Comparison of ENCODE assay signal across 18 mouse cellular contexts in genomic region chr10:102074541-102075398, GRCm38 (mm10).
DNase-seq lines count a peak whose midpoint lies in the region; ATAC-seq and TF ChIP-seq lines count a peak whose summit lies in the region.
"Had no signal": no experiment of that assay in that cellular context is flagged by ENCODE, and none has a peak within 500 bp of the region (broad histone marks: within the 10 kb centered on the region; RNA-seq: fewer than 3 reads in every experiment).

No protein-coding gene starts in this region.

- ATAC-seq in forebrain, embryonic 13.5 days: peak; percentile 53; the same call in 1 of the 2 replicates
- 0 out of 2 replicates have a peak, but pooled peaks have one; percentile 36 for ATAC-seq in hindbrain, embryonic 13.5 days (ENCODE audit: low FRiP score)
- no peak for ATAC-seq in midbrain, embryonic 14.5 days (ENCODE audit: low FRiP score, low TSS enrichment)
- no peak for ATAC-seq in megakaryocyte, adult 5-6 weeks (ENCODE audit: poor library complexity, severe bottlenecking)
- no peak for ATAC-seq in kidney, embryonic 16.5 days (ENCODE audit: low FRiP score, low TSS enrichment)
- ATAC-seq: intestine, embryonic 15.5 days had no signal

- no peak for TF ChIP-seq RAD21 in MEL (IDR thresholded peaks at IDR 0.05; ENCODE audit: low read depth, low read length)

- H3K79me2 ChIP-seq in MEL (ENCODE audit: control insufficient read depth, insufficient read depth, low read length, poor library complexity): no peaks in the 10 kb centered on the region

- H3K4me3 ChIP-seq in forebrain, embryonic 13.5 days: no peak overlapping the region
- no peak overlapping the region for H3K4me3 ChIP-seq in forebrain, embryonic 10.5 days
- no peak overlapping the region for H3K4me3 ChIP-seq in MEL (ENCODE audit: control insufficient read depth in 1 of 2, insufficient read depth in 1 of 2, low read depth in 2 of 2, low read length in 2 of 2)
- H3K4me3 ChIP-seq in hindbrain, embryonic 13.5 days: no peak overlapping the region
- H3K4me3 ChIP-seq in midbrain, embryonic 14.5 days (replicated peaks; ENCODE audit: low read depth, low read length): no peak overlapping the region
- H3K4me3 ChIP-seq in kidney, embryonic 16.5 days (ENCODE audit: low read length): no peak overlapping the region
- H3K4me3 ChIP-seq: embryonic facial prominence, embryonic 12.5 days; intestine, embryonic 15.5 days; liver, embryonic 13.5 days; lung, embryonic 15.5 days had no signal

- no peak overlapping the region for H3K9ac ChIP-seq in forebrain, embryonic 13.5 days
- H3K9ac ChIP-seq in MEL (ENCODE audit: control insufficient read depth, low read depth, low read length, poor library complexity, severe bottlenecking): no peak overlapping the region
- no peak overlapping the region for H3K9ac ChIP-seq in hindbrain, embryonic 13.5 days
- no peak overlapping the region for H3K9ac ChIP-seq in midbrain, embryonic 14.5 days (replicated peaks; ENCODE audit: low read length)
- H3K9ac ChIP-seq in kidney, embryonic 16.5 days (replicated peaks; ENCODE audit: low read length): no peak overlapping the region
- H3K9ac ChIP-seq: embryonic facial prominence, embryonic 12.5 days; intestine, embryonic 15.5 days; liver, embryonic 13.5 days; lung, embryonic 15.5 days had no signal

- no peaks in the 10 kb centered on the region for H3K9me3 ChIP-seq in forebrain, embryonic 13.5 days (replicated peaks)
- H3K9me3 ChIP-seq in forebrain, embryonic 10.5 days: no peaks in the 10 kb centered on the region
- H3K9me3 ChIP-seq in MEL (replicated peaks; ENCODE audit: insufficient read depth, low read length): no peaks in the 10 kb centered on the region
- H3K9me3 ChIP-seq in hindbrain, embryonic 13.5 days: no peaks in the 10 kb centered on the region
- no peaks in the 10 kb centered on the region for H3K9me3 ChIP-seq in midbrain, embryonic 14.5 days (ENCODE audit: control insufficient read depth, low read length)
- no peaks in the 10 kb centered on the region for H3K9me3 ChIP-seq in kidney, embryonic 16.5 days (ENCODE audit: low read length)
- H3K9me3 ChIP-seq: embryonic facial prominence, embryonic 12.5 days; intestine, embryonic 15.5 days; liver, embryonic 13.5 days; lung, embryonic 15.5 days had no signal

- H3K27me3 ChIP-seq in forebrain, embryonic 13.5 days: no peaks in the 10 kb centered on the region
- H3K27me3 ChIP-seq in forebrain, embryonic 10.5 days (ENCODE audit: poor library complexity, severe bottlenecking): no peaks in the 10 kb centered on the region
- H3K27me3 ChIP-seq in MEL (ENCODE audit: control insufficient read depth in 1 of 2, insufficient read depth in 2 of 2, low read length in 2 of 2): no peaks in the 10 kb centered on the region
- no peaks in the 10 kb centered on the region for H3K27me3 ChIP-seq in hindbrain, embryonic 13.5 days
- no peaks in the 10 kb centered on the region for H3K27me3 ChIP-seq in midbrain, embryonic 14.5 days (ENCODE audit: control insufficient read depth, insufficient read depth, low read length)
- H3K27me3 ChIP-seq in kidney, embryonic 16.5 days (ENCODE audit: insufficient read depth, low read length): no peaks in the 10 kb centered on the region
- H3K27me3 ChIP-seq: embryonic facial prominence, embryonic 12.5 days; intestine, embryonic 15.5 days; liver, embryonic 13.5 days; lung, embryonic 15.5 days had no signal

- no peak; a peak in 1 of 4 replicates for TF ChIP-seq EP300 in MEL (IDR thresholded peaks at IDR 0.05; ENCODE audit: low read depth in 1 of 2, low read length in 2 of 2)

- no peak for TF ChIP-seq POLR2A in MEL (IDR thresholded peaks at IDR 0.05; ENCODE audit: control insufficient read depth in 1 of 2, insufficient read depth in 1 of 2, low read depth in 1 of 2, low read length in 2 of 2, poor library complexity in 1 of 2)

- TF ChIP-seq CTCF in MEL (IDR thresholded peaks at IDR 0.05 in 2 of 3, conservative IDR thresholded peaks at IDR 0.05 in 1 of 3; ENCODE audit: control insufficient read depth in 1 of 3, insufficient read depth in 1 of 3, low read depth in 2 of 3, low read length in 3 of 3, poor library complexity in 1 of 3, severe bottlenecking in 1 of 3): no peak

- DNase-seq in forebrain, embryonic 10.5 days (ENCODE audit: extremely low spot score, low spot score): no peak
- DNase-seq in MEL (ENCODE audit: low read depth, low spot score): peak; percentile 13
- peak; percentile 32 for DNase-seq in midbrain, embryonic 14.5 days
- DNase-seq in cerebellum, adult 18-20 months: no peak
- DNase-seq: adrenal gland, postnatal 36 days; cerebellum, adult 9-11 months; layer of hippocampus, postnatal 36 days; left cerebral cortex, postnatal 4 days; liver, embryonic 13.5 days; right cerebral cortex, postnatal 25 days had no signal

- peaks cover 12% of the 10 kb centered on the region for H3K4me1 ChIP-seq in forebrain, embryonic 13.5 days
- peaks cover 8% of the 10 kb centered on the region for H3K4me1 ChIP-seq in forebrain, embryonic 10.5 days
- H3K4me1 ChIP-seq in MEL (ENCODE audit: control insufficient read depth in 1 of 2, insufficient read depth in 2 of 2, low read length in 2 of 2): no peaks in the 10 kb centered on the region
- 0 out of 2 replicates have a peak, but pooled peaks cover 3% of the 10 kb centered on the region for H3K4me1 ChIP-seq in hindbrain, embryonic 13.5 days (replicated peaks)
- 0 out of 2 replicates have a peak, but pooled peaks cover 4% of the 10 kb centered on the region for H3K4me1 ChIP-seq in midbrain, embryonic 14.5 days (ENCODE audit: control insufficient read depth, insufficient read depth, low read length)
- H3K4me1 ChIP-seq in kidney, embryonic 16.5 days (ENCODE audit: insufficient read depth, low read length): no peaks in the 10 kb centered on the region
- H3K4me1 ChIP-seq: embryonic facial prominence, embryonic 12.5 days; intestine, embryonic 15.5 days; liver, embryonic 13.5 days; lung, embryonic 15.5 days had no signal

- no peak overlapping the region for H3K27ac ChIP-seq in forebrain, embryonic 13.5 days
- H3K27ac ChIP-seq in forebrain, embryonic 10.5 days: no peak overlapping the region
- H3K27ac ChIP-seq in MEL (ENCODE audit: control insufficient read depth, low read depth, low read length): no peak overlapping the region
- H3K27ac ChIP-seq in hindbrain, embryonic 13.5 days: no peak overlapping the region
- 0 out of 2 replicates have a peak overlapping the region, but pooled peaks have one; percentile 26 for H3K27ac ChIP-seq in midbrain, embryonic 14.5 days (replicated peaks; ENCODE audit: low read depth, low read length)
- H3K27ac ChIP-seq in kidney, embryonic 16.5 days (ENCODE audit: low read length): no peak overlapping the region
- H3K27ac ChIP-seq: embryonic facial prominence, embryonic 12.5 days; intestine, embryonic 15.5 days; liver, embryonic 13.5 days; lung, embryonic 15.5 days had no signal

- H3K4me2 ChIP-seq in forebrain, embryonic 13.5 days: no peak overlapping the region
- H3K4me2 ChIP-seq in hindbrain, embryonic 13.5 days: no peak overlapping the region
- H3K4me2 ChIP-seq in midbrain, embryonic 14.5 days (ENCODE audit: low read length): no peak overlapping the region
- no peak overlapping the region for H3K4me2 ChIP-seq in kidney, embryonic 16.5 days (replicated peaks; ENCODE audit: low read depth, low read length)
- H3K4me2 ChIP-seq: embryonic facial prominence, embryonic 12.5 days; heart, embryonic 11.5 days; intestine, embryonic 15.5 days; liver, embryonic 13.5 days; lung, embryonic 15.5 days had no signal

- no peaks in the 10 kb centered on the region for H3K36me3 ChIP-seq in forebrain, embryonic 13.5 days (ENCODE audit: poor library complexity, severe bottlenecking)
- no peaks in the 10 kb centered on the region for H3K36me3 ChIP-seq in forebrain, embryonic 10.5 days (replicated peaks)
- no peaks in the 10 kb centered on the region for H3K36me3 ChIP-seq in MEL (ENCODE audit: control insufficient read depth in 1 of 2, insufficient read depth in 2 of 2, low read length in 2 of 2)
- H3K36me3 ChIP-seq in hindbrain, embryonic 13.5 days: no peaks in the 10 kb centered on the region
- H3K36me3 ChIP-seq in midbrain, embryonic 14.5 days (ENCODE audit: control insufficient read depth, insufficient read depth, low read length): no peaks in the 10 kb centered on the region
- H3K36me3 ChIP-seq in kidney, embryonic 16.5 days (ENCODE audit: insufficient read depth, low read length): no peaks in the 10 kb centered on the region
- H3K36me3 ChIP-seq: embryonic facial prominence, embryonic 12.5 days; intestine, embryonic 15.5 days; liver, embryonic 13.5 days; lung, embryonic 15.5 days had no signal

TF ChIP-seq in MEL, 35 proteins besides CTCF, POLR2A, EP300 and RAD21:
- TF ChIP-seq TCF12 (IDR thresholded peaks at IDR 0.05; ENCODE audit: low read depth, low read length) (peak; percentile 52; the same call in 1 of the 2 replicates), NRF1 (IDR thresholded peaks at IDR 0.05; ENCODE audit: insufficient read depth, low read depth, low read length, poor library complexity, severe bottlenecking) (no peak), GABPA (IDR thresholded peaks at IDR 0.05; ENCODE audit: low read depth, low read length) (no peak), UBTF (IDR thresholded peaks at IDR 0.05; ENCODE audit: borderline replicate concordance, insufficient read depth, low read depth, low read length) (no peak), MAX (IDR thresholded peaks at IDR 0.05; ENCODE audit: low read length) (no peak), HCFC1 (IDR thresholded peaks at IDR 0.05; ENCODE audit: low read depth, low read length) (no peak), BHLHE40 (IDR thresholded peaks at IDR 0.05; ENCODE audit: borderline replicate concordance, low read depth, low read length) (no peak), POLR2AphosphoS5 (IDR thresholded peaks at IDR 0.05; ENCODE audit: borderline replicate concordance, low read depth, low read length) (no peak), MEF2A (IDR thresholded peaks at IDR 0.05; ENCODE audit: extremely low read depth, insufficient replicate concordance, low read depth, low read length, poor library complexity, severe bottlenecking) (no peak), USF2 (IDR thresholded peaks at IDR 0.05; ENCODE audit: borderline replicate concordance in 1 of 2, insufficient read depth in 1 of 2, low read depth in 1 of 2, low read length in 2 of 2) (no peak), NELFE (IDR thresholded peaks at IDR 0.05; ENCODE audit: low read depth, low read length) (no peak), ZNF384 (IDR thresholded peaks at IDR 0.05; ENCODE audit: low read depth, low read length) (0 out of 2 replicates have a peak, but pooled peaks have one; percentile 31), MYC (IDR thresholded peaks at IDR 0.05; ENCODE audit: low read depth, low read length) (no peak)

Comparison
In these comparisons a context has a peak if more than half of its experiments do, and no peak if none do; other contexts are left out.
1. ATAC-seq: peak in forebrain, embryonic 13.5 days (single experiment) and hindbrain, embryonic 13.5 days (single experiment); none in midbrain, embryonic 14.5 days (single experiment), megakaryocyte, adult 5-6 weeks (single experiment) and kidney, embryonic 16.5 days (single experiment).
2. DNase-seq: peak in MEL (single experiment) and midbrain, embryonic 14.5 days (single experiment); none in forebrain, embryonic 10.5 days (single experiment) and cerebellum, adult 18-20 months (0 of 2).